Mouse (Mus musculus) gonadal fat pad, adult 2 months (tissue): ENCODE measurements around the gene Osbpl9. TPM values are rescaled to one million over a fixed set of nuclear protein-coding genes. Genes with fewer than 3 reads are reported as not detected.

Experiments used
- DNase-seq: peaks from one replicate; pipeline ENCODE4 v3.0.0-alpha.2; 2012; ENCODE audit warnings: low read depth
- polyA plus RNA-seq: library from polyadenylated mRNA; depleted of rRNA; stranded (reverse); fragments of >200 nt; gene quantifications from 2 replicates; pipeline ENCODE4 v1.2.3, GENCODE M21; 2012; rRNA removed

Osbpl9 gene
- polyA plus RNA-seq, 1 experiment = 138 TPM

- DNase-seq = no peak
Measured at GRCm38 (mm10) chr4:109042739-109043138, 159.3 kb downstream of the Osbpl9 start.

GRCm38 (mm10) chr4:109036327-109036726 lies 165.7 kb downstream of the Osbpl9 start:
- no peak for DNase-seq

- no peak for DNase-seq
Measured at GRCm38 (mm10) chr4:109030266-109030665, 171.8 kb downstream of the Osbpl9 start.

GRCm38 (mm10) chr4:109029857-109030256 lies 172.2 kb downstream of the Osbpl9 start:
- DNase-seq = no peak

- no peak for DNase-seq
Measured at GRCm38 (mm10) chr4:109026543-109026942, 175.5 kb downstream of the Osbpl9 start.

GRCm38 (mm10) chr4:109025061-109025460 lies 177.0 kb downstream of the Osbpl9 start:
- no peak for DNase-seq

- DNase-seq = peak; percentile 37
Measured at GRCm38 (mm10) chr4:109021976-109022375, 180.1 kb downstream of the Osbpl9 start.

GRCm38 (mm10) chr4:109019301-109019700 lies 182.8 kb downstream of the Osbpl9 start:
- no peak for DNase-seq

- no peak for DNase-seq
Measured at GRCm38 (mm10) chr4:109017441-109017840, 184.6 kb downstream of the Osbpl9 start.

GRCm38 (mm10) chr4:109014091-109014490 lies 188.0 kb downstream of the Osbpl9 start:
- no peak for DNase-seq

Other genes with a start within 250 kb of the Osbpl9 start
- gene Nrd1, start 201.6 kb downstream of the Osbpl9 start, polyA plus RNA-seq = 44.3 and 58.1 TPM in 2 replicates
- gene Calr4, start 32.2 kb upstream of the Osbpl9 start, polyA plus RNA-seq = 0.22 and 0.51 TPM in 2 replicates
- 13.4 and 14.7 TPM in 2 replicates for gene Eps15, start 78.0 kb upstream of the Osbpl9 start, polyA plus RNA-seq
- 18.3 and 24.4 TPM in 2 replicates for gene Ttc39a, start 204.4 kb upstream of the Osbpl9 start, polyA plus RNA-seq